Mouse (Mus musculus) limb, embryonic 13.5 days (tissue): ENCODE measurements around the gene Dlg2. TPM values are rescaled to one million over a fixed set of nuclear protein-coding genes. Genes with fewer than 3 reads are reported as not detected.

Experiments used
- ATAC-seq: fragments of 200-750 bp; cut with Nextera tagmentation; 2 replicates; pipeline ENCODE4 v1.8.0; 2017; ENCODE audit warnings: low read depth, moderate number of reproducible peaks, moderate TSS enrichment; ENCODE audit not compliant: low FRiP score
- H3K27ac ChIP-seq: fragments of 300-500 bp; sonication (generic); 2 replicates; pipeline ENCODE4 v1.5.1; 2015; ENCODE audit warnings: inconsistent platforms, mild to moderate bottlenecking, moderate library complexity
- H3K27me3 ChIP-seq: fragments of 300-500 bp; sonication (generic); 2 replicates; pipeline ENCODE4 v1.6.1; 2015; ENCODE audit warnings: mild to moderate bottlenecking, inconsistent platforms
- H3K36me3 ChIP-seq: fragments of 300-500 bp; sonication (generic); 2 replicates; pipeline ENCODE4 v1.6.1; 2015; ENCODE audit warnings: inconsistent platforms, mild to moderate bottlenecking, moderate library complexity
- H3K4me1 ChIP-seq: fragments of 300-500 bp; sonication (generic); 2 replicates; pipeline ENCODE4 v1.6.1; 2015; ENCODE audit warnings: inconsistent platforms
- H3K4me2 ChIP-seq: fragments of 300-500 bp; sonication (generic); replicated peaks from 2 replicates; pipeline ENCODE4 v1.6.1; 2015; ENCODE audit warnings: inconsistent platforms, mild to moderate bottlenecking, moderate library complexity
- H3K4me3 ChIP-seq: fragments of 300-500 bp; sonication (generic); 2 replicates; pipeline ENCODE4 v1.5.1; 2015; ENCODE audit warnings: moderate library complexity, mild to moderate bottlenecking, inconsistent platforms
- H3K9ac ChIP-seq: fragments of 300-500 bp; sonication (generic); 2 replicates; pipeline ENCODE4 v1.6.1; 2015; ENCODE audit warnings: mild to moderate bottlenecking, inconsistent platforms
- H3K9me3 ChIP-seq: fragments of 300-500 bp; sonication (generic); 2 replicates; pipeline ENCODE4 v1.6.1; 2016; ENCODE audit warnings: inconsistent platforms
- WGBS: fragments of 180-500 bp; shearing (Covaris S2); methylation state at CpG from one replicate; pipeline ENCODE4 v1.1.7; 2015; 5-methylcytosine and 5-hydroxymethylcytosine counted together
- polyA plus RNA-seq: library from polyadenylated mRNA; unstranded; fragments of >200 nt; fragmentation: Nextera tagmentation; extraction: Ambion mirVana; gene quantifications from 2 replicates; pipeline ENCODE4 v1.2.1, GENCODE M21; 2015

The Dlg2 gene
- polyA plus RNA-seq, 1 experiment from 2014 or later, result 4.2 TPM

- Histone ChIP-seq H3K4me1 (no peaks in the 10 kb centered on the region), H3K36me3 (no peaks in the 10 kb centered on the region), H3K27me3 (no peaks in the 10 kb centered on the region), H3K9me3 (no peaks in the 10 kb centered on the region), H3K9ac (no peak overlapping the region), H3K4me2 (no peak overlapping the region), H3K4me3 (no peak overlapping the region), H3K27ac (no peak overlapping the region)
- ATAC-seq, result no peak
- 64% methylated on average over 1 of the region's 1 CpGs for WGBS
Observed at GRCm38 (mm10) chr7:91972970-91973369, 1496.5 kb downstream of the Dlg2 start.

- Histone ChIP-seq H3K27ac (no peak overlapping the region), H3K9me3 (no peaks in the 10 kb centered on the region), H3K4me1 (no peaks in the 10 kb centered on the region), H3K27me3 (no peaks in the 10 kb centered on the region), H3K4me3 (no peak overlapping the region), H3K4me2 (no peak overlapping the region), H3K9ac (no peak overlapping the region), H3K36me3 (no peaks in the 10 kb centered on the region)
- 76% methylated on average over 5 of the region's 5 CpGs for WGBS
- ATAC-seq, result no peak
Observed at GRCm38 (mm10) chr7:92003769-92004455, 1527.4 kb downstream of the Dlg2 start.

- no peaks in the 10 kb centered on the region for H3K4me1 ChIP-seq
- no peak for ATAC-seq
- H3K9ac ChIP-seq, result no peak overlapping the region
- H3K9me3 ChIP-seq, result no peaks in the 10 kb centered on the region
- H3K27ac ChIP-seq, result no peak overlapping the region
- 77% methylated on average over 4 of the region's 4 CpGs for WGBS
- H3K36me3 ChIP-seq, result no peaks in the 10 kb centered on the region
- no peak overlapping the region for H3K4me3 ChIP-seq
- no peaks in the 10 kb centered on the region for H3K27me3 ChIP-seq
- H3K4me2 ChIP-seq, result no peak overlapping the region
Observed at GRCm38 (mm10) chr7:92005681-92006425, 1529.4 kb downstream of the Dlg2 start.

- no peak overlapping the region for H3K9ac ChIP-seq
- ATAC-seq, result no peak
Observed at GRCm38 (mm10) chr7:92008702-92009101, 1532.2 kb downstream of the Dlg2 start.

GRCm38 (mm10) chr7:92024928-92025327 lies 1548.5 kb downstream of the Dlg2 start:
- ATAC-seq, result no peak
- no peak overlapping the region for H3K9ac ChIP-seq
- H3K4me1 ChIP-seq, result no peaks in the 10 kb centered on the region
- H3K4me2 ChIP-seq, result no peak overlapping the region
- no peaks in the 10 kb centered on the region for H3K36me3 ChIP-seq
- H3K4me3 ChIP-seq, result no peak overlapping the region
- no peaks in the 10 kb centered on the region for H3K27me3 ChIP-seq
- H3K27ac ChIP-seq, result no peak overlapping the region
- 79% methylated on average over 1 of the region's 1 CpGs for whole genome bisulfite sequencing
- H3K9me3 ChIP-seq, result no peaks in the 10 kb centered on the region

More at GRCm38 (mm10) chr7:92008702-92009101, 1532.2 kb downstream of the Dlg2 start:
- no peaks in the 10 kb centered on the region for H3K27me3 ChIP-seq
- no peaks in the 10 kb centered on the region for H3K36me3 ChIP-seq
- H3K4me2 ChIP-seq, result no peak overlapping the region
- H3K9me3 ChIP-seq, result no peaks in the 10 kb centered on the region
- 86% methylated on average over 1 of the region's 1 CpGs for WGBS
- H3K4me1 ChIP-seq, result no peaks in the 10 kb centered on the region
- no peak overlapping the region for H3K27ac ChIP-seq
- H3K4me3 ChIP-seq, result no peak overlapping the region

GRCm38 (mm10) chr7:92025465-92026056 lies 1549.1 kb downstream of the Dlg2 start:
- H3K9ac ChIP-seq, result no peak overlapping the region
- no peak overlapping the region for H3K4me2 ChIP-seq
- no peaks in the 10 kb centered on the region for H3K27me3 ChIP-seq
- H3K27ac ChIP-seq, result no peak overlapping the region
- H3K9me3 ChIP-seq, result no peaks in the 10 kb centered on the region
- H3K4me1 ChIP-seq, result no peaks in the 10 kb centered on the region
- ATAC-seq, result no peak
- WGBS, result 78% methylated on average over 2 of the region's 2 CpGs
- H3K4me3 ChIP-seq, result no peak overlapping the region
- H3K36me3 ChIP-seq, result no peaks in the 10 kb centered on the region

GRCm38 (mm10) chr7:92027049-92027448 lies 1550.6 kb downstream of the Dlg2 start:
- ATAC-seq, result no peak
- whole genome bisulfite sequencing, result 41% methylated on average over 7 of the region's 7 CpGs
- Histone ChIP-seq H3K9me3 (no peaks in the 10 kb centered on the region), H3K4me3 (no peak overlapping the region), H3K9ac (no peak overlapping the region), H3K27ac (no peak overlapping the region), H3K36me3 (no peaks in the 10 kb centered on the region), H3K4me2 (no peak overlapping the region), H3K27me3 (no peaks in the 10 kb centered on the region), H3K4me1 (no peaks in the 10 kb centered on the region)

- Histone ChIP-seq H3K27me3 (no peaks in the 10 kb centered on the region), H3K4me1 (no peaks in the 10 kb centered on the region), H3K27ac (no peak overlapping the region), H3K9ac (no peak overlapping the region), H3K4me2 (no peak overlapping the region), H3K9me3 (no peaks in the 10 kb centered on the region), H3K4me3 (no peak overlapping the region), H3K36me3 (no peaks in the 10 kb centered on the region)
- 94% methylated on average over 2 of the region's 2 CpGs for WGBS
- no peak for ATAC-seq
Observed at GRCm38 (mm10) chr7:92034256-92034655, 1557.8 kb downstream of the Dlg2 start.

- Histone ChIP-seq H3K4me2 (no peak overlapping the region), H3K36me3 (no peaks in the 10 kb centered on the region), H3K4me3 (no peak overlapping the region), H3K27ac (no peak overlapping the region), H3K9me3 (no peaks in the 10 kb centered on the region), H3K27me3 (no peaks in the 10 kb centered on the region), H3K9ac (no peak overlapping the region), H3K4me1 (no peaks in the 10 kb centered on the region)
- ATAC-seq, result no peak
Observed at GRCm38 (mm10) chr7:92040187-92040586, 1563.7 kb downstream of the Dlg2 start.

- Histone ChIP-seq H3K9me3 (no peaks in the 10 kb centered on the region), H3K27me3 (no peaks in the 10 kb centered on the region), H3K36me3 (no peaks in the 10 kb centered on the region), H3K4me3 (no peak overlapping the region), H3K4me1 (no peaks in the 10 kb centered on the region), H3K9ac (no peak overlapping the region), H3K4me2 (no peak overlapping the region), H3K27ac (no peak overlapping the region)
- WGBS, result 70% methylated on average over 2 of the region's 2 CpGs
- no peak for ATAC-seq
Observed at GRCm38 (mm10) chr7:92040785-92041411, 1564.4 kb downstream of the Dlg2 start.

GRCm38 (mm10) chr7:92044966-92045365 lies 1568.5 kb downstream of the Dlg2 start:
- H3K4me2 ChIP-seq, result no peak overlapping the region
- no peaks in the 10 kb centered on the region for H3K27me3 ChIP-seq
- no peak overlapping the region for H3K9ac ChIP-seq
- WGBS, result 93% methylated on average over 1 of the region's 1 CpGs
- H3K27ac ChIP-seq, result no peak overlapping the region
- H3K4me1 ChIP-seq, result no peaks in the 10 kb centered on the region
- no peaks in the 10 kb centered on the region for H3K36me3 ChIP-seq
- no peaks in the 10 kb centered on the region for H3K9me3 ChIP-seq
- no peak overlapping the region for H3K4me3 ChIP-seq
- no peak for ATAC-seq

- Histone ChIP-seq H3K27me3 (no peaks in the 10 kb centered on the region), H3K4me3 (no peak overlapping the region), H3K27ac (no peak overlapping the region), H3K36me3 (no peaks in the 10 kb centered on the region), H3K9ac (no peak overlapping the region), H3K4me2 (no peak overlapping the region), H3K9me3 (no peaks in the 10 kb centered on the region), H3K4me1 (no peaks in the 10 kb centered on the region)
- no peak for ATAC-seq
- 33% methylated on average over 2 of the region's 2 CpGs for WGBS
Observed at GRCm38 (mm10) chr7:92047271-92047670, 1570.8 kb downstream of the Dlg2 start.
